Mouse (Mus musculus): ENCODE measurements around the gene Srpk2.

GRCm38 (mm10) chr5:23587614-23588013 lies 96.8 kb downstream of the Srpk2 start:
- TF ChIP-seq CTCF (IDR thresholded peaks at IDR 0.05; ENCODE audit: extremely low read depth, insufficient read length, insufficient replicate concordance, low read depth, low read length) (no peak), POLR2A (IDR thresholded peaks at IDR 0.05; ENCODE audit: low read depth, low read length) (no peak)

All from small intestine, adult 2 months (tissue).